Mouse (Mus musculus) liver, adult (tissue): ENCODE results near the gene Smim14.

Experiments used
- GATA4 ChIP-seq: IDR thresholded peaks from 2 replicates; pipeline ENCODE4 v1.6.1; 2014; ENCODE audit warnings: mild to moderate bottlenecking, low read length; ENCODE audit not compliant: insufficient replicate concordance

Gene Smim14

DNA sequence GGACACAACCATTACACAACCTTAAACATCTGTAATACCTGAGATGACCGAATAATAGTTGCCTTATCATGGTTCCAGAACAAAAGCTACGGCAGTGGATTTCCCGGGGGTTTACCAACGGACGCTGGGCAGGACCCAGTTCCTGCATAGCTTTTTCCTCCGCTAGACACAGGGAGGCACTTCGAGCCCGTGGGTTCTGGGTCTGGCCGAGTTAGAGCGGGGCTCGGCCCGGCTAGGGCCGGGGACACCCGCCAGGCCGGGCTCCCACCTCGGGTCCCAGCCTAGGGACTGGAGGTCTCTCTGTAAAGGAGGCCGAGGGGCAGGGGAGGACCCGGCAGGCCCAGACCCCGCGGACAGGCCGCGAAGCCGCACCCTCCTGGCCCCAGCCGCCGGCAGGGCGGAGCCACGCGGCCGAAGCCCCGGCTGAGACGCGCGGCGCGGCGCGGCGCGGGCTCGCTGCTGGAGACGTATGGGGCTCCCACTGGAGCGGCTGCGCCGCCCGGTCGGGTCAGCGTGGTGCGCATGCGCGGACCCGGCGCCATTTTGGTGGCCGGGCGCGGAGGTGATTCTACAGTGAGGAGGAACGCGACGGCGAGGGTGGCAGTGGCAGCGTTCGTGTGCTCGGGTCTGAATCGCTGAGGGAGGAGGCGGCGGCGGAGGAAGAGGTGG is at the start of gene Smim14, which contains the start of gene Ube2k:
TSS of gene Smim14 (minus strand) at position 434 of the 669 bp plus-strand sequence.
TSS of gene Ube2k (plus strand) at position 483 of the 669 bp plus-strand sequence.
- TF ChIP-seq GATA4 = 0 out of 2 replicates have a peak, but pooled peaks have one; percentile 10

DNA sequence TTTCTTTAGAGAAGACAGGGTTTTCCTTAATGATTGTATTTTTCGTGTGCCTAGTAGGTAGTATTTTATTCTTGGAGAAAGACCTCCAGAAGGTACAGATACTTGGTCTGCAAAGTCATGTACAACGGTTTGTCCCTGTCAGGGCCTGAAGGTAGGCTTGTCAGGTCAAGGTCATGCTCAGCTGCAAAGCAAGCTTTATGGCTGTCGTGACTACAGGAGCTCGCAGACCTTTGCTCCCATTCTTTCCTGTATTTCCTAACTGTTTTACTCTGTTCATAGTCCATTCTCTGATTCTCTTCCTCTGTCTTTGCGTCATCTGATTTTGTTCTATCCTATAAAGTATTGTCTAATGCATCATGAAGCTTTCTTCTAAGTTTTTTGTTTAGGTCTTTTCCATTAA is 49.3 kb upstream of the Smim14 start:
- TF ChIP-seq GATA4 = no peak

GRCm38 (mm10) chr5:65578545-65578944 is 41.6 kb upstream of the Smim14 start:
- TF ChIP-seq GATA4 = no peak

GRCm38 (mm10) chr5:65575896-65576295 is 38.9 kb upstream of the Smim14 start:
- TF ChIP-seq GATA4 = no peak

DNA sequence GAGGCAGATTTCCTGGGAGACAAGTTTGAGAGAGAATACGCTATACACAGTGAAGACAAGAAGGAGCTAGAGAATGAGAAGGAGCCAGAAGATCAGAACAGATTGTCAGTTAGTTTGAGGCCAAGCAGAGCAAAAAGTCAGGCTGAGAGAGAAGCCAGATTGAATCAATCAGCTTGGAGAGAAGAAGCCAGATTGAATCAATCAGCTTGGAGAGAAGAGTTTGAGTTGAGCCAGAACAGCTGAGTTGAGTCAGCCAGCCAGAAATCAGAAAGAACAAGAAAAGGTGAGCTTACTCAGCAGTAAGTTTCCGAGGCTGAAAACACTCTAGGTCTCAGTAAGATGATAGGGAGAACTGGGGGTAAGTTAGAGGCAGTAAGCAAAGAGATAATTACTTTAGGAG is 37.9 kb upstream of the Smim14 start:
- TF ChIP-seq GATA4 = no peak

DNA sequence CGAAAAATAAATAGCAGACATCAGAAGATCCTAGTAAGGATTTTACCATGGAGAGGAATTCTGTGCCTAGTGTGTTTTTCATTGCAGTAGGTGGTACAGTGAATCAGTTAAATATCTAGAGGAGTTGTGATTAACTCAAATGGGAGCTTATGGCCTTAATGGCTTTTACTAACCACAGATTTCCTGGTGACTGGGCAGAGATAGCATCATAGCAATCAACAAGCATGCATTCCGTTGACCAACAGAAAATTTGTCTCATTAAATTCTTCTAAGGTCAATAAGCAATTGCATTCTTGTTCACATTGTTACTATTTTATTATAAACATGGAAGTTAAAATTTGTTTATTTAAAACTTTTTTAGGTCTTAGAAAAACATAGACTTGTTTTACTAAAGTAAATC is 28.5 kb upstream of the Smim14 start:
- TF ChIP-seq GATA4 = no peak

GRCm38 (mm10) chr5:65561125-65561893 is 24.3 kb upstream of the Smim14 start:
- TF ChIP-seq GATA4 = no peak

GRCm38 (mm10) chr5:65557109-65557508 is 20.1 kb upstream of the Smim14 start:
- TF ChIP-seq GATA4 = no peak

GRCm38 (mm10) chr5:65549677-65550076 is 12.7 kb upstream of the Smim14 start:
- no peak for TF ChIP-seq GATA4

GRCm38 (mm10) chr5:65544616-65545015 is 7.6 kb upstream of the Smim14 start:
- TF ChIP-seq GATA4 = no peak

DNA sequence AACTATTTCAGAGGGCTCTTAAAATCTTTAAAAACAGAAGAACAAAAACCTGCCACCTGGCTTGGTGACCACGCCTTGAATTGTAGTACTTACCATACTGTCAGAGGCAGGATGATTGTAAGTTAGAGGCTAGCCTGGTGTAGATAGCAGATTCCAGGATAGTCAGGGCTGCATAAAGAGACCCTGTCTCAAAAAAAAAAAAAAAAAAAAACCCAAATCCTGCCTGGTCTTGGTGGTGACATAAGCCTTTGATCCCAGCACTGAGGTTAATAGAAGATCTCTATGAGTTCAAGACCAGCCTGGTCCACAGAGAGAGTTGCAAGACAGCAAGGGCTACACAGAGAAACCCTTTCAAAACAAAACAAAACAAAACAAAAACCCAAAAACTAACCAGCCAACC is 6.5 kb upstream of the Smim14 start:
- no peak for TF ChIP-seq GATA4

- no peak for TF ChIP-seq GATA4
Observed at GRCm38 (mm10) chr5:65541889-65542288, 4.9 kb upstream of the Smim14 start.

GRCm38 (mm10) chr5:65539786-65540185 is 2.8 kb upstream of the Smim14 start:
- no peak for TF ChIP-seq GATA4

- TF ChIP-seq GATA4 = no peak
Observed at GRCm38 (mm10) chr5:65538829-65539228, 1.8 kb upstream of the Smim14 start.

- TF ChIP-seq GATA4 = no peak
Observed at GRCm38 (mm10) chr5:65538121-65538520, 1.1 kb upstream of the Smim14 start.

GRCm38 (mm10) chr5:65537420-65538071 is 562 bp upstream of the Smim14 start:
- no peak for TF ChIP-seq GATA4
